Comparison of ENCODE assay signal across 8 mouse cellular contexts in the genomic region with DNA sequence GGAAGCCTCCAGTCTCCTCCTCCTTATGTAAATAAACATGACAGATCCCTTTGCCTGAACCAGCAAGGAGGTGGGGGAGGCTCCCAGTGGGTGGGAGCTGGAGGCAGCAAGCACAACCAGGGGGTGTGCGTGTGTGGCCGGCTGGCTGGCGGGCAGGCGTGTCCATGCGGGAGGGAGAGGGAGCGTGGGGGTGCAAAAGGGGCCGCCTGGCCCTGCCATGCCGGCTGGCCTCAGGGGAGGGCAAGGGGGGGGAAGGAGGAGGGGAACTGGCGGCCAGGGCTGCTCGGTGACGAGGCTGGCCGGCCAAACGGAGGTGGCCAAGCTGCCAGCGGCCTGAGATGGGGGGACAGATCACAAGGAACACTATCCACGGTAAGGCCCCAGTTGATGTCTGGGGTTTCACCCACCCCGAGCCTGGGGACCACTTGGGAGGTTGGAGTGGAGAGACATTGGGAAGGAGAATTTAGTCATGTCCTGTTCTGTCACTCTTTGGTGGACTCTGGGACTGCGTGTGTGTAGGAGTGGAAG. TPM values are rescaled to one million over a fixed set of nuclear protein-coding genes. Genes with fewer than 3 reads are reported as not detected.
DNase-seq lines count a peak whose midpoint lies in the region; ATAC-seq lines count a peak whose summit lies in the region.

No protein-coding gene starts in this region.

- no peak overlapping the region for H3K4me3 ChIP-seq in forebrain, embryonic 14.5 days (ENCODE audit: low read depth, low read length)
- H3K4me3 ChIP-seq in heart, embryonic 15.5 days, result peak overlapping the region; percentile 46
- peak overlapping the region; percentile 8; the same call in 1 of the 2 replicates for H3K4me3 ChIP-seq in liver, embryonic 15.5 days (replicated peaks)
- H3K4me3 ChIP-seq in neural tube, embryonic 14.5 days (ENCODE audit: low read depth, low read length), result no peak overlapping the region; the same call in 1 of the 2 replicates

- peak overlapping the region; percentile 36 for H3K9ac ChIP-seq in forebrain, embryonic 14.5 days (ENCODE audit: low read length)
- H3K9ac ChIP-seq in heart, embryonic 15.5 days, result peak overlapping the region; percentile 41
- H3K9ac ChIP-seq in liver, embryonic 15.5 days, result no peak overlapping the region
- no peak overlapping the region for H3K9ac ChIP-seq in neural tube, embryonic 14.5 days (replicated peaks; ENCODE audit: low read depth, low read length)

- peak; percentile 46 for ATAC-seq in forebrain, embryonic 14.5 days
- peak; percentile 73 for ATAC-seq in heart, embryonic 15.5 days (replicated peaks; ENCODE audit: insufficient number of reproducible peaks, insufficient read depth, low FRiP score, low read depth)
- peak; percentile 38; the same call in 1 of the 2 replicates for ATAC-seq in liver, embryonic 15.5 days (ENCODE audit: insufficient read depth)
- ATAC-seq in neural tube, embryonic 14.5 days (ENCODE audit: low read depth), result peak; percentile 39; the same call in 1 of the 2 replicates

- no peaks in the 10 kb centered on the region for H3K27me3 ChIP-seq in forebrain, embryonic 14.5 days (replicated peaks; ENCODE audit: control insufficient read depth, insufficient read depth, low read length)
- no peaks in the 10 kb centered on the region for H3K27me3 ChIP-seq in heart, embryonic 15.5 days
- H3K27me3 ChIP-seq in liver, embryonic 15.5 days, result no peaks in the 10 kb centered on the region
- no peaks in the 10 kb centered on the region for H3K27me3 ChIP-seq in neural tube, embryonic 14.5 days (ENCODE audit: control insufficient read depth, insufficient read depth, low read length)

- H3K4me2 ChIP-seq in forebrain, embryonic 14.5 days (ENCODE audit: low read length), result peak overlapping the region; percentile 31
- peak overlapping the region; percentile 82 for H3K4me2 ChIP-seq in heart, embryonic 15.5 days
- peak overlapping the region; percentile 46 for H3K4me2 ChIP-seq in liver, embryonic 15.5 days
- peak overlapping the region; percentile 36 for H3K4me2 ChIP-seq in neural tube, embryonic 14.5 days (ENCODE audit: low read depth, low read length)

- H3K9me3 ChIP-seq in forebrain, embryonic 14.5 days (replicated peaks; ENCODE audit: control insufficient read depth, low read length), result no peaks in the 10 kb centered on the region
- no peaks in the 10 kb centered on the region for H3K9me3 ChIP-seq in heart, embryonic 15.5 days (replicated peaks)
- H3K9me3 ChIP-seq in liver, embryonic 15.5 days (replicated peaks), result no peaks in the 10 kb centered on the region
- no peaks in the 10 kb centered on the region for H3K9me3 ChIP-seq in neural tube, embryonic 14.5 days (ENCODE audit: control insufficient read depth, low read length)

- H3K36me3 ChIP-seq in forebrain, embryonic 14.5 days (ENCODE audit: control insufficient read depth, insufficient read depth, low read length), result no peaks in the 10 kb centered on the region
- H3K36me3 ChIP-seq in heart, embryonic 15.5 days, result no peaks in the 10 kb centered on the region
- no peaks in the 10 kb centered on the region for H3K36me3 ChIP-seq in liver, embryonic 15.5 days (replicated peaks)
- no peaks in the 10 kb centered on the region for H3K36me3 ChIP-seq in neural tube, embryonic 14.5 days (ENCODE audit: control insufficient read depth, insufficient read depth, low read length)

- 8% methylated on average over 17 of the region's 17 CpGs for WGBS in forebrain, embryonic 14.5 days
- 4% methylated on average over 16 of the region's 17 CpGs for WGBS in heart, embryonic 15.5 days
- 11% methylated on average over 17 of the region's 17 CpGs for WGBS in liver, embryonic 15.5 days (ENCODE audit: insufficient replicate concordance)
- WGBS in neural tube, embryonic 14.5 days, result 6% methylated on average over 17 of the region's 17 CpGs

- H3K4me1 ChIP-seq in forebrain, embryonic 14.5 days (ENCODE audit: control insufficient read depth, insufficient read depth, low read length), result peaks cover 4% of the 10 kb centered on the region; the same call in 1 of the 2 replicates
- peaks cover 15% of the 10 kb centered on the region for H3K4me1 ChIP-seq in heart, embryonic 15.5 days (replicated peaks)
- H3K4me1 ChIP-seq in liver, embryonic 15.5 days (replicated peaks), result no peaks in the 10 kb centered on the region
- H3K4me1 ChIP-seq in neural tube, embryonic 14.5 days (ENCODE audit: control insufficient read depth, insufficient read depth, low read length), result peaks cover 6% of the 10 kb centered on the region; the same call in 1 of the 2 replicates

- peak; percentile 12 to 14 for DNase-seq in spleen, postnatal 36 days (ENCODE audit: low spot score in 2 of 2)
- no peak for DNase-seq in spleen, postnatal 14 days (ENCODE audit: low spot score in 2 of 2)
- peak; percentile 27 for DNase-seq in forebrain, embryonic 14.5 days (ENCODE audit: low spot score)
- DNase-seq in kidney, postnatal 10 days, result peak; percentile 77
- DNase-seq in yolk sac, embryonic 10.5 days (ENCODE audit: low spot score), result peak; percentile 70

- H3K27ac ChIP-seq in forebrain, embryonic 14.5 days (ENCODE audit: low read depth, low read length), result no peak overlapping the region
- H3K27ac ChIP-seq in heart, embryonic 15.5 days, result 0 out of 2 replicates have a peak overlapping the region, but pooled peaks have one; percentile 16
- H3K27ac ChIP-seq in liver, embryonic 15.5 days (replicated peaks), result no peak overlapping the region
- no peak overlapping the region for H3K27ac ChIP-seq in neural tube, embryonic 14.5 days (ENCODE audit: low read depth, low read length)

RNA-seq across cellular contexts. Expression of a gene that starts 50.2 kb away (rescaled TPM):
- polyA plus RNA-seq in forebrain, embryonic 14.5 days (2014; fragmentation: Nextera tagmentation; extraction: Ambion mirVana), result 3.7 and 6.4 TPM in 2 replicates
- 1.2 and 2.3 TPM in 2 replicates for polyA plus RNA-seq in heart, embryonic 15.5 days (2015; fragmentation: Nextera tagmentation; extraction: Ambion mirVana)
- 1.1 and 1.5 TPM in 2 replicates for polyA plus RNA-seq in liver, embryonic 15.5 days (2015; fragmentation: Nextera tagmentation; extraction: Ambion mirVana)
- 12.1 and 14.4 TPM in 2 replicates for polyA plus RNA-seq in neural tube, embryonic 14.5 days (2014; fragmentation: Nextera tagmentation; extraction: Ambion mirVana)

Comparison
In these comparisons a context has a peak if more than half of its experiments do, and no peak if none do; other contexts are left out.
1. DNase-seq: peak in spleen, postnatal 36 days (2 of 2), forebrain, embryonic 14.5 days (single experiment), kidney, postnatal 10 days (single experiment) and yolk sac, embryonic 10.5 days (single experiment); none in spleen, postnatal 14 days (0 of 2).
2. H3K4me2 ChIP-seq: peak in every context shown above with its lines; median percentile 82 in heart, embryonic 15.5 days; 46 in liver, embryonic 15.5 days; 36 in neural tube, embryonic 14.5 days; 31 in forebrain, embryonic 14.5 days.
3. H3K4me3 ChIP-seq: peak in heart, embryonic 15.5 days (single experiment) and liver, embryonic 15.5 days (single experiment); none in forebrain, embryonic 14.5 days (single experiment) and neural tube, embryonic 14.5 days (single experiment).
4. H3K9ac ChIP-seq: peak in forebrain, embryonic 14.5 days (single experiment) and heart, embryonic 15.5 days (single experiment); none in liver, embryonic 15.5 days (single experiment) and neural tube, embryonic 14.5 days (single experiment).
5. Peak in every context shown above with its lines, with median percentiles within 50 percentile points of each other: ATAC-seq.